Comparison of ENCODE assay signal across 7 mouse cellular contexts in the genomic region with DNA sequence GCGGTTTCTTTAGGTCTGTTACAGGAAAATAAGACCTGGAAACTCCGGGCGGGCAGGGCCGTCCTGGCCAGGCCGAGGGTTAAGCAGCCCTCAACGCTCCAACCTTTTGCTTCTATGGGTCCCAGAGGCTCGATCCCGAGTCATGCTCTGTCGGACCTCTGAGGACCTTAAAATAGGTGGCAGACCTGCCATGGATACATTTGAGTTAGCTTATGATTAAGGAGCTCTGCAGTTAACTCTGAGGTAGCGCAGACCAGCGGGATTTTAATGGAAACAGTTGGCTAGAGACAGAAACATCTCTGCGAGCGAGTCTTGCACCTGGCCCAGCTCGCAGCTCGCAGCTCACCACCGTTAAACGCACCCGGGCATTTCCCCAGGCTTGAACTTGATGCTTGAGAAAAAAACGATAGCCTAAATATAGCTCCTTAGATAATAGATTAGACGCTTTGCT. TPM values are rescaled to one million over a fixed set of nuclear protein-coding genes. Genes with fewer than 3 reads are reported as not detected.
DNase-seq lines count a peak whose midpoint lies in the region; ATAC-seq lines count a peak whose summit lies in the region.

No protein-coding gene starts in this region.

- DNase-seq in lung, adult 18-20 months, result no peak
- DNase-seq in brain, adult 2 months (ENCODE audit: low read depth, low spot score), result peak; percentile 56
- peak; percentile 37 for DNase-seq in forelimb bud, embryonic 11.5 days (ENCODE audit: low read depth, low spot score)
- DNase-seq in adrenal gland, adult (ENCODE audit: inconsistent age in 2 of 2, low spot score in 1 of 2), result no peak
- no peak for DNase-seq in right cerebral cortex, postnatal 10 days (ENCODE audit: low spot score in 2 of 2)

- no peaks in the 10 kb centered on the region for H3K9me3 ChIP-seq in lung, embryonic 16.5 days (ENCODE audit: control insufficient read depth, low read length)

- WGBS in lung, embryonic 16.5 days, result under 1% methylated on average over 20 of the region's 20 CpGs

- ATAC-seq in lung, embryonic 16.5 days (ENCODE audit: low read depth), result peak; percentile 32
- peak; percentile 0; the same call in 1 of the 2 replicates for ATAC-seq in megakaryocyte progenitor cell, adult 5-6 weeks (replicated peaks; ENCODE audit: poor library complexity)

- peaks cover 10% of the 10 kb centered on the region for H3K4me1 ChIP-seq in lung, embryonic 16.5 days (replicated peaks; ENCODE audit: control insufficient read depth, insufficient read depth, low read length)

- no peaks in the 10 kb centered on the region for H3K27me3 ChIP-seq in lung, embryonic 16.5 days (ENCODE audit: control insufficient read depth, insufficient read depth, low read depth, low read length)

- H3K9ac ChIP-seq in lung, embryonic 16.5 days (ENCODE audit: low read length), result peak overlapping the region; percentile 93

- H3K4me2 ChIP-seq in lung, embryonic 16.5 days (ENCODE audit: low read depth, low read length), result peak overlapping the region; percentile 94

- peak overlapping the region; percentile 80 for H3K27ac ChIP-seq in lung, embryonic 16.5 days (ENCODE audit: low read length)

- H3K4me3 ChIP-seq in lung, embryonic 16.5 days (ENCODE audit: low read length), result peak overlapping the region; percentile 74

- no peaks in the 10 kb centered on the region for H3K36me3 ChIP-seq in lung, embryonic 16.5 days (ENCODE audit: control insufficient read depth, insufficient read depth, low read length)

RNA-seq across cellular contexts. Expression of a gene that starts 0.5 kb away (rescaled TPM):
- 23.4 and 24.4 TPM in 2 replicates for polyA plus RNA-seq in lung, embryonic 16.5 days (2015; fragmentation: Nextera tagmentation; extraction: Ambion mirVana)
- total RNA-seq in megakaryocyte progenitor cell, adult 5-6 weeks (2015), result 36.7 and 45.4 TPM in 2 replicates
- 24.2 and 28.1 TPM in 2 replicates for total RNA-seq in megakaryocyte progenitor cell, adult 5-6 weeks (2017)

RNA-seq across cellular contexts. Expression of a gene that starts 45.2 kb away (rescaled TPM):
- 192 and 197 TPM in 2 replicates for polyA plus RNA-seq in lung, embryonic 16.5 days (2015; fragmentation: Nextera tagmentation; extraction: Ambion mirVana)
- total RNA-seq in megakaryocyte progenitor cell, adult 5-6 weeks (2015), result 82.3 and 89.0 TPM in 2 replicates
- total RNA-seq in megakaryocyte progenitor cell, adult 5-6 weeks (2017), result 42.3 and 61.4 TPM in 2 replicates

Comparison
In these comparisons a context has a peak if more than half of its experiments do, and no peak if none do; other contexts are left out.
1. DNase-seq: peak in brain, adult 2 months (single experiment) and forelimb bud, embryonic 11.5 days (single experiment); none in lung, adult 18-20 months (0 of 2), adrenal gland, adult (0 of 2) and right cerebral cortex, postnatal 10 days (0 of 2).